Mouse (Mus musculus): Measurements from ENCODE around the gene Map3k14.

DNA sequence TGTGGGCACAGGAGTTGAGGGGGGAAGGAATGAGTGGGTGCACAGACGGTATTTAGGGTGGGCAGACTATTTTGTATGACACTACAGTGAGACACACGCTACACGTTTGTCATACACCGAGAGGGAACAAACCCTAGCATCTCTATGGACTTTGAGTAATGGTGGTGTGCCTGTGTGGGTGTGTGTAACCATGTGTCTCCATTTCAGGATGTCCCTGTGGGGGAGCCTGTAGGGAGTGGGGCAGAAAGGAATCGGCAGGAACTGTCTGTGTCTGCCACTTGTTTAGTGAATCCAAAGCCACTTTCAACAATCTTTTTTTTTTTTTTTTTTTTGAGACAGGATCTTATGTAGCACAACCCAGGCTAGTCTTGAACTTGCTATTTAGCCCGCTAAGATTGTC lies 61.1 kb downstream of the Map3k14 start:
- TF ChIP-seq CTCF (IDR thresholded peaks at IDR 0.05; ENCODE audit: low read depth) (no peak), EP300 (IDR thresholded peaks at IDR 0.05; ENCODE audit: low read depth) (no peak)

Measured in liver, embryonic 14.5 days (tissue).